Mouse (Mus musculus): ENCODE data around the gene Ift80.

DNA sequence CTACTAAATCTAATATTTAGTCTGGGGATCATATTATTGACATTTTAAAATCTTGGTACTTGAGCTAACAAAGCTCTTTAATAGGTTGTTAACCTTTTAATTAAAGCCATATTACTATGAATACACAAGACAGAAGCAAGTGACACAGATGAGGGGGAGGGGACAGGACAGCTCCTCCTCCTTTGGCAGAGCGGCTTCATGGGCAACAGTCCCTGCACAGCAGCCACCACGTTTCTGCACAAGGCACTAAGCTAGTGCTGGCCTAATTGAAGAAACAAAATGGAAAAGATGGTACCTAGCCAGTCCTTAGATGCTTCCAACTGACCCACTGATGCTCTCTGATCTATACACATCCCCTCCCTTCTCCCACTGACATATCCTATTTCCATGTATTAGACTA, 55.5 kb downstream of the Ift80 start:
- TF ChIP-seq CTCF (IDR thresholded peaks at IDR 0.05; ENCODE audit: extremely low read depth, insufficient read depth, low read length) = no peak
- no peak for TF ChIP-seq POLR2A (IDR thresholded peaks at IDR 0.05; ENCODE audit: extremely low read depth, insufficient read depth, low read length)
